Mouse (Mus musculus) heart, adult 18-20 months (tissue): ENCODE measurements around the gene Msl1. TPM values are rescaled to one million over a fixed set of nuclear protein-coding genes. Genes with fewer than 3 reads are reported as not detected.

Source experiments
- DNase-seq, 2 experiments: peaks; one replicate each; pipeline ENCODE4 v3.0.0; 2021 to 2022; ENCODE audit warnings: mixed read lengths in 1 of 2
- total RNA-seq, 2 experiments: library from RNA; stranded (reverse); gene quantifications; 2 replicates each; pipeline ENCODE4 v1.2.3; 2021

The Msl1 gene
- total RNA-seq, 2 experiments from 2014 or later: 71.7 to 73.3 TPM

DNA sequence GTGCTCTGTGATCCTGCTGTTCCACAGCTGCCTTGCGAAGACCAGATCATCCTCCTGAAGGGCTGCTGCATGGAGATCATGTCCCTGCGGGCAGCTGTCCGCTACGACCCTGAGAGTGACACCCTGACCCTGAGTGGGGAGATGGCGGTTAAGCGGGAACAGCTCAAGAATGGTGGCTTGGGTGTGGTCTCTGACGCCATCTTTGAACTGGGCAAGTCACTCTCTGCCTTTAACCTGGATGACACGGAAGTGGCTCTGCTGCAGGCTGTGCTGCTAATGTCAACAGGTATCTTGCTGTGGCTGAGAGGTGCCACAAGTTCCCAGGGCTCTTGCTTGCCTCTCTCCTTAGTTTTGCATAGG is 31.8 kb upstream of the Msl1 start:
- no peak for DNase-seq

GRCm38 (mm10) chr11:98764091-98764490 is 31.2 kb upstream of the Msl1 start:
- no peak for DNase-seq

- DNase-seq: no peak
Observed at GRCm38 (mm10) chr11:98764746-98765145, 30.6 kb upstream of the Msl1 start.

DNA sequence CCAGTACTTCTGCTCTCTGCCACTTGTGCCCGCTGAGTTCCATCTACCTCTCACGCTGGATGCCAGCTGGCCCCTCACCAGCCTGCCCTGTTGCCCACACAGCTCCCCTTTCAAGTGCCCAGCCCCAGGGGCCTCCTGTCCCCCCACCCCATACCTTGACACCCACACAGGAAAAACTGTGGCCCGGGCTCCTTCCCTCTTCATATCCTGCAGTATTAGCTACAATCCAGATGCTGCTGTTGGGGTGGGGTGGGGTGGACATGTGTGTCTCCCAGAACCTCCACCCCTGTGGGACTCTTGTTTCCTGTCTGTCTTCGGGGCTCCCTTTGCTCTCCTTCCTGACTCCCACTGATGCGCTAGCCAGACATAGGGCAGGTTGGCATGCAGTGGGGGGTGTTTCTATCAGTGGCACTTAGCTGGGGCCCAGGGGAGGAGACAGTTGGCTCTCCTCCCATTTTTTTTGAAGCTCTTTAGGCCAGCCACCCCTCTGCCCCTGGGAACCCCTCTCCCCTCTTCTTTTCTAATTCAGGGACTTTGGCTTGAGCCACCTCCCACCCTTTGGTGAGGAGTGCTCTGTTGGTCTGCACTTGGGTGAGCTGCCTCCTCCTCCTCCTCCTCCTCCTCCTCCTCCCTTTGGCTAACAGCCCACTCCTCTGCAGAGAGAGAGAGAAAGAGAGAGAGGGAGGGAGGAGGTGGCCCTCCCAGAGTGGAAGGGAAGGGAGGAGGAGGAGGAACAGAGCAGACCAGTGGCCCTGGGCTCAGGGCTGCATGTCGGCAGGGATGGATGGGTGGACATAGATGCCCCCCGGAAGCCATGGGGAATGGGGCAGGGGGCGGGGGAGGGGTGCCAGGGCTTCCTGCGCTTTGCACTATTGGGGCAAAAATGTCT is 29.7 kb upstream of the Msl1 start:
- DNase-seq: peak; percentile 68 to 84

- peak in 1 of 2 experiments; percentile 40 for DNase-seq
Observed at GRCm38 (mm10) chr11:98766346-98766745, 29.0 kb upstream of the Msl1 start.

DNA sequence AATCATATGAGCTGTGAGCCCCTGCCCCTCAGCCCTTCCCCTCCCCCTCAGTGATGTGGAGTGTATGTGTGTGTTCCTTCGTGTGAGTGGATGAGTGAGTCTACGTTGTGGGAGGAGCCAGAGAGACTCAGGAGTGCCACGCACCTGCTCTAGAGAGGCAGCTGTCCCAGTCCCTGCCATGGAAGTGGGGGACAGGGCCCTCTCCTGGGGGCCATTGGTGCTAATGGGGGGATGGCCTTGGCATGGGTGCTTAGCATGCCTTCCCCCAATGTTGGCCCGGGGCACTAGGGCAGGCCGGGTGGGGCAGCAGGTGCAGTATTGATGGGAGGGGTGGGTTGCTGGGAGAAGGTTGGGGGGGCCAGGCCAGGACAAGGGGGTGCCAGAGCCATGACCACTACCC is 28.5 kb upstream of the Msl1 start:
- DNase-seq: peak in 1 of 2 experiments; percentile 32

DNA sequence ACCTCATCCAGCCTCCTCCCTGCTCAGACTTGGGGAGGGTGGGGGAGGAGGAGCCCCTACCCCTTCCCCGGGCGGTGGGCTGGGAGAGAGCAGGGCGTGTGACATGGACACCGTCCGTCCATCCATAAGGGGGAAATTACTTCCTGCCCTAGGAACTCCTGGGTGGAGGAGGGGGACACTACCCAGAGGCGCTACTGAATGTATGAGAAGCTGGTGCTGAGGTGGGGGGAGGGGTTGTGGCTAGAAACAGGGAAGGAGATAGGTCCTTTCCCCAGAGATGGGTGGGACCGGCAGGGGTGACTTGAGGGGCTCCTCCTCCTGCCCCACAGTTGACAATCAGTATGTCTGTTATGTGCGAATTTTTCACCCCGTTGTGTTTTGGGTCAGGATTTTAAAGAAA is 28.0 kb upstream of the Msl1 start:
- peak; percentile 62 to 70 for DNase-seq

DNA sequence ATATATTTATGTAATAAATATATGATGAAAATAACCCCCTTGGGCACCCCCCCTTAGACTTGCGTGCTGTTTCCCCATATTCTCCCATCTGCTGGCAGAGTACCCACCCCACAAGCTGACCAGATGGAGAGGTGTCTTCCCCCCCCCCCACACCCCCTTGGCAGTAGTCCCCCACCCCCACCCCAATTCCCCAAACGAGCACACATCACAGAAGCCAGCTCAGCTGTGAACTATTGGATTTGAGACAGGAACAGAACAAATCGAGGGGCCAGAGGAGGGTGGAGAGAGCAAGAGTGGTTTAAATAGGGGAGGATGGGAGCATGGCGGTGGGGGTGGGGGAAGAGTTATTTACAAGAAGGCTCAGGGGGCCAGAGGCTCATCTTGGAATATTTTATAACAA is 27.6 kb upstream of the Msl1 start:
- DNase-seq: no peak

DNA sequence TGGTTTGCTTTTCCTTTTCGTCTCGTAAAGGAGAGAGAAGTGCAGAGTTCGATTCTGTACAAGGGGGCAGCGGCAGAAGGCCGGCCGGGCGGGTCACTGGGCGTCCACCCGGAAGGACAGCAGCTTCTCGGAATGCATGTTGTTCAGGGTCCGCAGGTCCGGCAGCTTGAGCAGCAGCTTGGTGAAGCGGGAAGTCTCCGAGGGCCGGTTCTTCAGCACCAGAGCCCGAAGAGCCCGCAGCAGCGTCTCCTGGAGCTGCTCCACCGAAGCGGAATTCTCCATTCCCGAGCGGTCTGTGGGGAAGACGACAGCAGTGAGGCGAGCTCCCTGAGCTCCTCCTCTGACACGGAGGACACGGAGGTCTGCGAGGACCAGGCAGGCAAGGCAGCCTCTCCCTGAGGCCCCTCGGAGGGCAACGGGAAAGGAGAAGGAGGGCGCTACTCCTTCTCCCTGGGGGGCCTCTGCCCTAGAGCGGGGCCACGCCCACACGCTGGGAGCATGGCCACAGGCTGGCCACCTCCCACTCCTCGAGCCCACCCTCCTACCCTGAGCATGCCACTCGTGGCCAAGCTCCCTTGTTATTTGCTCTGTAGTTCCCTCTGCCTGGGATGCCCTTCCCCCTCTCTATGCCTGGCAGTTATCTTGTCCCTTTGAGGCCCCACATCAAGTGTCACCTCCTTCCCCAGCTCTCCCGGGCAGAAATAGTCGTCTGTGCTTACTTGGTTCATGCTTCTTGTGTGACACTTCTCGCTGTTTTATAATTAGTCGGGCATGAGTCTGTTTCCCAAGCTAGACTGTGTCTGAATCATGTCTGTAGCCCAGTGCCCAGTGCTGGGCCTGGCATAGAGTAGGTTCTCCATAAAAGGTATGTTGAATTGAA is 26.9 kb upstream of the Msl1 start:
- peak; percentile 70 to 74 for DNase-seq

DNA sequence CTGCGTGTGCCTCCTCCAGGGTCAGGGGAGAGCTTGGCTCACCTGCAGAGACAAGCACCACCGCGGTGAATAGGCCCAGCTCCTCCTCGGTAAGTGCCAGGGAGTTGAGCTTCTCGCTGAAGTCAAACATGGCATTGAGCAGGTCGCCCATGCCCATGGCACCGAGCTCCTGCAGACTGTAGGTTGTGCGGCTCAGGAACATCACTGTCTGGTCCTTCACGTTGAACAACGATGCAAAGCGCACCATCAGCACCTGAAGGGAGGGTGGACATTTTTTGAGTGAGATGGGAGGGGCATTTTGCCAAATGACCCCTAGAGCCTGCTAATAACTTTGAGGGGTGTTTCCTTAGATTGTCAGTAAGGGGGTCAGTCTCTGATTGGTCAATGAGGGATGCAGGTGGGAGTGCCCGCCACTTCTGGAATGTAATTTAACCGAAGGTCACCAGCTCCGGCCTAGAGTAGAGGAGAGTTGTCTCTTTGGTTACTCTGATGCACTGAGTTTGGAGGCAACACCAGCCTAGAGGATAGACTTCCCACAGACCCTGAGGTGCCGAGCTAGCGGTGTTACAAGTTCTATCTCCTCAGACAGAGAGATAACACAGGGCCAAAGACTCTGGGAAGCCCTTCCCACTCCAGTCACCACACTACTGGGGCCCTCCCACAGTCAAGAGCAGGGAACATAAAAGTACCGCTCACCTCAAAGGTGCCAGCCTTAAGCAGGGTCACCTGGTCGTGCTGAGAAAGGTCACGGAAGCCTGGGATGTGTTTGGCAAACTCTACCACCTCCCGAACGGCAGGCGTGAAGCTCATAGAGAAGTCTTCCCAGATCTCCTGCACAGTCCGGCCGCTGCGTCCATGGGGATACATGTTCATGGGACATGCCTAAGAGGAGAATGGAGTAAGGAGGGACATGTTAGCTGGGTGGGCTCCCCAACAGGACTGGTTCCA is 26.0 kb upstream of the Msl1 start:
- DNase-seq: peak in 1 of 2 experiments; percentile 58

DNA sequence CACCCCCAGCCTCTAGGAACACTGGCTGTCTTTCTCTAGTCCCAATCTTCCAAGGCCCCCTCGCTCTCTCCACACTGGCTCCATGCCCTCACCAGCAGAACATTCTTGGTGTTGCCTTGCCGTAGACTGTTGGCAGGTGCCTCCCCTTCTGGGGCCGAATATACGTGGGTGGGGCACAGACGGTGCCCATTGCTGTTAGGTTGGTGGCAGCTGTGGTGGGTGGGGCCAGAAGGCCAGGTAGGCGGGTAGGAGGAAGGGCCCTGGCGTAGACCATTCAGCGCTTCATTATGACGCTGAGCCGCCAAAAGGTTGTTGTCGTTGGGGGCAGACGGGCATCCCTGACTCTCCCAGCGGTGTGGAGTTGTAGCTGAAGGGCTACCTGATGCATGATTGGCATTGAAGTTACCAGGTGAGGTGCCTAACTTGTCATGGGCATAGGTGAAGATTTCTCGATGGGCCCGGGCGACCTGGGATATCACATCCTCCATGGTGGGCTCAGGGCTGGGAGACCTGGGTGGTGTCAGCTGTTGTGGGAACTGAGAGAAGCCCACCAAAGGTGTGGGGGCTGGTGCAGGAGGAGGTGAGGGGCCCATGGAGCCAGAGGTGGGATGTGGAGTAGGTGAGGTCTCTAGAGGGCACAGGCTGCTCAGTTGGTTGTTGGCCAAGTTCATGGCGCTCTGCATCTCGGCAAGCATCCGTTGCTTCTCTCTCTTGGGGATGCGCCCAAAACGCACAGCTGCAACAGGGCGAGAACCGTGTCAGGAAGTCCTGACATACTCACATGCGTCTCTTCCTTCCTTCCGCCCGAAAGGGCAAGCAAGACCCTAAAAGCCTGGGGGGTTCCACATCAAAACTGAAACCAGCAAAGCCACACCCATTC is 25.0 kb upstream of the Msl1 start:
- peak; percentile 57 to 59 for DNase-seq

GRCm38 (mm10) chr11:98771131-98771530 is 24.2 kb upstream of the Msl1 start:
- peak in 1 of 2 experiments; percentile 57 for DNase-seq

- DNase-seq: peak; percentile 45 to 74
Observed at GRCm38 (mm10) chr11:98771844-98772525, 23.3 kb upstream of the Msl1 start.

GRCm38 (mm10) chr11:98772667-98773171 is 22.6 kb upstream of the Msl1 start:
- DNase-seq: peak; percentile 86 to 92

DNA sequence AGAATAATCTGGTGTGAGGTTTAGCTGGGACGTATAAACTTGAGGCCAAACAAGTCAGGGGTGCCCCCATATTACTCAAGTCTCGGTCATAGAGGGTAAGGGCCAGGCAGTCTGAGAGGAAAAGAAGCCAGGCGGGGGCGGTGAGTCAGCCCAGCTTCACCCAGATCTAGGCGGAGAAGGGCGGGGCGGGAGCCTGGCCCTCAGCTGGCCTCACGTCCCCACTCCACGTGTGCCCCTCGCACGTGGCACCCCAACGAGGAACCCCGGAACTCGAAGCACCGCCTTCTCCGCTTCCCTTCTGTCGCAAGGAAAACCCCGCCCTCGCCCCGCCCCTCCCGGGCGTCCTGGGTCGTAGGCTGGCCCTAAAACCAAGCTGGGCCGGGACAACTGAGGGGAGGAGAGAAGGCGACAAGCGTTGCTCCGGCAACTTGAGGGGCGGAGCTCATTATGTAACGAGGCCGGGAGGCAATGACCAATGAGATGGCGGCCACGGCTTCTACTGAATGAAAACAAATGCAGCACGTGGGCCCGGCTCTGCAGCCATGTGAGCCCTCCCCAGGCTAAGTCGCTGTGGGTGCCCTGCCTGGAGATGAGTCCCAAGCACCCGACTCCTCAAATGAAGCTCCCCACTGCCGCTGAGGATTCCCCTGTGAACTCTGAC is 21.6 kb upstream of the Msl1 start:
- peak; percentile 100 for DNase-seq

- no peak for DNase-seq
Observed at GRCm38 (mm10) chr11:98774582-98775347, 20.6 kb upstream of the Msl1 start, which contains the start of gene Nr1d1. Gene Nr1d1, minus strand, starts transcription at chr11:98775333.

DNA sequence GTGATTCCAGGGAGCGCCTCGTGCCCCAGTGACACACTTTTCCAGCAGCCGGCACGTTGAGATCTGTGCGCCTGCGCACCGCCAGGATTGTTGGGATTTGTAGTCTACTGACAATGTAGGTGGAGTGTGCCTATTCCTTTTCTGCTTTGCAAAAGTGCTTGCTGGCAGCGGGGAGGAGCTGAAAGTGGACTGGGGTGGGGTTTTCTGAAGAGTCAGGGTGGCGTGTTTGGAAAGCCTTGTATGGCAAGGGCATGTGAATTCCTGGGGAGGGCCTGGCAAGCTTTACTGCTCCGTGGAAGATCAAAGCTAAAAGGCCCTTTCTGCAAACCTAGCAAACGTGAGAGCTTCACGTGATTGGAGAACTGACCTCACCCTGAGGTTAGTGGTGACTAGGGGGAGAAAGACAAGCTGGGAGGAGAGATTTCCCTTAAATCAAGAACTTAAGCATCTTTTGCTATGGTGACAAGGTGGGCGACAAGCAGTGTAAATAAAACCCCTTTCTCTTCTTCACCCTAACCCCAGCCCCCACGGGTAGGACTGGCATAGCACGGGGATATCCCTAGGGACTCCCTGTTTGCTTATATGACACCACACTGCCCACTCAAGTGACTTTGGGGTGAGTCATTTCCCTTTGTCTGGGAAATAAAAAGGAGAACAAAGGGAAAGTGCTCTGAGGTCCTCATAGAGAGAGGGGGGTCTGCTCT is 19.8 kb upstream of the Msl1 start:
- peak; percentile 100 for DNase-seq
